Mouse (Mus musculus) hindbrain, embryonic 14.5 days (tissue): ENCODE results near the gene Tspan9. TPM values are rescaled to one million over a fixed set of nuclear protein-coding genes. Genes with fewer than 3 reads are reported as not detected.

Source experiments
- ATAC-seq: fragments of 200-750 bp; cut with Nextera tagmentation; 2 replicates; pipeline ENCODE4 v1.8.0; 2017; ENCODE audit warnings: moderate number of reproducible peaks, mild to moderate bottlenecking, moderate TSS enrichment, moderate library complexity; ENCODE audit not compliant: low FRiP score
- DNase-seq: peaks from one replicate; pipeline ENCODE4 v3.0.0-alpha.2; 2015; ENCODE audit warnings: low spot score
- H3K27ac ChIP-seq: fragments of 300-500 bp; sonication (generic); 2 replicates; pipeline ENCODE4 v1.5.1; 2014; ENCODE audit warnings: mild to moderate bottlenecking, moderate library complexity
- H3K27me3 ChIP-seq: fragments of 300-500 bp; sonication (generic); 2 replicates; pipeline ENCODE4 v1.6.1; 2014; ENCODE audit warnings: mild to moderate bottlenecking, low read length, mixed read lengths; ENCODE audit not compliant: control insufficient read depth, insufficient read depth
- H3K36me3 ChIP-seq: fragments of 300-500 bp; sonication (generic); replicated peaks from 2 replicates; pipeline ENCODE4 v1.6.1; 2014; ENCODE audit not compliant: control insufficient read depth, insufficient read depth
- H3K4me1 ChIP-seq: fragments of 300-500 bp; sonication (generic); replicated peaks from 2 replicates; pipeline ENCODE4 v1.6.1; 2014; ENCODE audit warnings: antibody characterized with exemption, low read length, mixed read lengths; ENCODE audit not compliant: control insufficient read depth, insufficient read depth
- H3K4me2 ChIP-seq: fragments of 300-500 bp; sonication (generic); replicated peaks from 2 replicates; pipeline ENCODE4 v1.6.1; 2014; ENCODE audit warnings: mild to moderate bottlenecking, moderate library complexity
- H3K4me3 ChIP-seq: fragments of 300-500 bp; sonication (generic); replicated peaks from 2 replicates; pipeline ENCODE4 v1.5.1; 2014; ENCODE audit warnings: mild to moderate bottlenecking, low read length
- H3K9ac ChIP-seq: fragments of 300-500 bp; sonication (generic); 2 replicates; pipeline ENCODE4 v1.6.1; 2014
- H3K9me3 ChIP-seq: fragments of 300-500 bp; sonication (generic); 2 replicates; pipeline ENCODE4 v1.6.1; 2016; ENCODE audit warnings: low read length; ENCODE audit not compliant: control insufficient read depth
- WGBS: fragments of 180-500 bp; shearing (Covaris S2); extraction: QIAGEN DNeasy Blood & Tissue Kit; methylation state at CpG from one replicate; pipeline ENCODE4 v1.1.7; 2014; 5-methylcytosine and 5-hydroxymethylcytosine counted together
- polyA plus RNA-seq: library from polyadenylated mRNA; unstranded; fragments of >200 nt; fragmentation: Nextera tagmentation; extraction: Ambion mirVana; gene quantifications from 2 replicates; pipeline ENCODE4 v1.2.1, GENCODE M21; 2014

The Tspan9 gene
- polyA plus RNA-seq, 1 experiment from 2014 or later, result 43.4 TPM

DNA sequence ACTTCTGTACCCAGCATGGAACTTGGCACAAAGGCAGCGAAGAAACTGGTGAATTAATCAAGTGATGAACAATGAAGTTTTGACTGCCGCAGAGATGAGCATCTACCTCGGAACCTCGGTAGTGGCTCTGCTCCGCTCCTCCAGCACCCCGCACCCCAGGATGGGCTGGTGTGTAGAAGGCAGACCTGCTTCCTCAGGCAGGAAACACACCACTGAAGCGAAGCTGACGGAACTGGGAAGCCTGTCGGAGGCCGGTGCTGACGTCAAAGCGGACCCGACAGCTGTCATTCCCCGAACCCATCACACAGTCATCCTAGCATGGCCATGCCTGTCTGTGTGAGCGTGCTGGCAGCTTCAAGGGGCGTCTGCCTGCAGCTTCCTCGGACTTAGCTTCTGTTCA lies 131.6 kb downstream of the Tspan9 start:
- 0 out of 2 replicates have a peak, but pooled peaks have one; percentile 18 for ATAC-seq
- DNase-seq, result no peak
- no peaks in the 10 kb centered on the region for H3K36me3 ChIP-seq
- H3K4me3 ChIP-seq, result no peak overlapping the region
- H3K27ac ChIP-seq, result no peak overlapping the region
- H3K9me3 ChIP-seq, result no peaks in the 10 kb centered on the region
- 60% methylated on average over 17 of the region's 17 CpGs for WGBS
- H3K4me2 ChIP-seq, result no peak overlapping the region
- H3K4me1 ChIP-seq, result peaks cover 30% of the 10 kb centered on the region
- H3K27me3 ChIP-seq, result no peaks in the 10 kb centered on the region
- H3K9ac ChIP-seq, result no peak overlapping the region; the same call in 1 of the 2 replicates

DNA sequence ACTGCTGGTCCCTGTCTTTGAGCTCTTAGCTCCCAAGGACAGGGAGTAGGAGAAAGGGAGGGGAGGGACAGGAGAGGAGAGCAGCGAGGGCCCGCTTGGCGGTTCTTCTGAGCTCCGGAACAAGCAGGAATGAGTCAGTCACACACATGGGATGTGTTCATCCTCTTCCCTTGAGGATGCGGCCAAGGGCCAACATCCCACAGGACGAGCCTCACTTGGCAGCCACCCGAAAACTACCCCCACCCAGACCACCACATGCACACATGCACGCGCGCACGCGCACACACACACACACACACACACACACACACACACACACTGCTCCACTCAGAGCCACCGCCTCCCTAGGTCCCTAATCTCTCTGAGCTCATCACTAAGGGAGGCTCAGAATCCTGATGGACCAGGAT lies 132.3 kb downstream of the Tspan9 start:
- ATAC-seq, result 0 out of 2 replicates have a peak, but pooled peaks have one; percentile 5
- Histone ChIP-seq H3K9me3 (no peaks in the 10 kb centered on the region), H3K36me3 (no peaks in the 10 kb centered on the region), H3K27ac (no peak overlapping the region), H3K9ac (no peak overlapping the region), H3K27me3 (no peaks in the 10 kb centered on the region), H3K4me1 (peaks cover 37% of the 10 kb centered on the region), H3K4me3 (no peak overlapping the region), H3K4me2 (no peak overlapping the region)
- 69% methylated on average over 13 of the region's 13 CpGs for WGBS
- no peak for DNase-seq

DNA sequence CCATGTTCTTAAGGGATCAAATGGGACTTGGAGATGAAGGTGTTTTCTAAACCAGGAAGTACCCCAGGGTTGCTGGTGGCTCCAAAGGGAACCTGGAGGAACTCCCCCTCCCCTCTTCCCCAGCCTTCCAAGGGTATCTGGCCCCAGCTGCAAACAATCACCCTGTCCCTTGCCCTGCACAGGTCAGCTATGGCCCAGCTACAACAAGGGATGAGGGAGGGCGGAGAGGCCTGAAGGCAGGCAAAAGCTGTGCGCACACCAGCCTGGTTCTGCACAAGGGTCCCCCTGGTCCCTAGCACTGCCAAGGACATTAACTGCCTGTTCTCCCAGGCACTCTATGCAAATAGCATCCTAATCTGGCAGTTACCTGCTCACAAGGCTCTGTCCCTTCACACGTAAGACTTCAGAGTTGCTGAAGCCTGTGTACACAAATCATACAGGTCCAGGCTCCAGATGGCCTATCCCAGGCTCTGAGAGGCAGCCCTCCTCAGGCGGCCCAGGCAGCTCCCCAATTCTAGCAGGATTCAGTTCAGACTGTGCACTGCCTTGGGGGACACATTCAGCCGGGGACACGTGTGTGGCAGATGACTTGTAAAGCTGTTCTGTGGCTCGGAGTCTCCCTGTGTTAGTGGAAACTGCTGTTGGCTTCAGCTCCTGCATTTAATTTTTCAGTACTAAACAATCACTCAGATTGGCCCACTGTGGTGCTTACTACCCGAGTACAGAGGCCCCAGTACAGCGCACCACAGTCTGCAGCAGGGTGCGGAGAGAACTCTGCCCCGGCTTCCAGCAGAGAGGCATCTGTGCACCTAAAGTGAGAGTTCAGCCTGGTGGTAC lies 133.0 kb downstream of the Tspan9 start:
- H3K27ac ChIP-seq, result no peak overlapping the region
- no peak overlapping the region for H3K9ac ChIP-seq
- 55% methylated on average over 11 of the region's 11 CpGs for WGBS
- H3K4me2 ChIP-seq, result no peak overlapping the region
- no peaks in the 10 kb centered on the region for H3K36me3 ChIP-seq
- no peak overlapping the region for H3K4me3 ChIP-seq
- H3K4me1 ChIP-seq, result peaks cover 35% of the 10 kb centered on the region
- ATAC-seq, result no peak
- H3K9me3 ChIP-seq, result no peaks in the 10 kb centered on the region
- H3K27me3 ChIP-seq, result no peaks in the 10 kb centered on the region
- no peak for DNase-seq

DNA sequence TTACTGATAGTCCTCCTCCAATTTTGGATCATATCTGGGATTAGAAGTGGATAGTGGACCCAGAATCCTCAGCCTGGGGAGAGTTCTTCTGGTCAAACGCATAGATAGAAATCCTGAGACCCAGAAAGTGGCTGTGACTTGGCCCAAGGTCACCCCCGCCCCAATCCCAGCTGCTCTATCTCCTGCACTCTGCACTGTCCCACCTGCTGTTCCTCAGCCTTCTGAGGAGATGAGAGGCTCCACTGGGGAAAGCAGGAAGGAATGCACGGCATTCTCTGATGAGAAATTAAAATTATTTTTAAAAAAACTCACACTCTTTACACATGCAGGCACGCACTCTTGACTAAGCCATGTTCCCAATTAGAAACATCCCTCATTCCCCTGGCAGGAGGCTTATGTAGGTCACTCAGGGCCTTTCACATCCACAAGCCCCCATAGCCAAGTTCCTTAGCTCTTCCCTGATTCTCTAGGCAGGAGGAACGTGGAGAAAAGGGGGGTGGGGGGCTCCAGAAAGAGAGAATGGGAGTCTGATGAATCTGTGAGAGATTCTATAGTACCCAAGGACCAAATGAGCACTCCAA lies 135.3 kb downstream of the Tspan9 start:
- no peak for DNase-seq
- H3K36me3 ChIP-seq, result no peaks in the 10 kb centered on the region
- H3K9ac ChIP-seq, result no peak overlapping the region
- WGBS, result 72% methylated on average over 5 of the region's 5 CpGs
- no peak overlapping the region for H3K4me3 ChIP-seq
- H3K4me2 ChIP-seq, result no peak overlapping the region
- no peak for ATAC-seq
- no peaks in the 10 kb centered on the region for H3K27me3 ChIP-seq
- peaks cover 36% of the 10 kb centered on the region for H3K4me1 ChIP-seq
- no peaks in the 10 kb centered on the region for H3K9me3 ChIP-seq
- no peak overlapping the region for H3K27ac ChIP-seq

DNA sequence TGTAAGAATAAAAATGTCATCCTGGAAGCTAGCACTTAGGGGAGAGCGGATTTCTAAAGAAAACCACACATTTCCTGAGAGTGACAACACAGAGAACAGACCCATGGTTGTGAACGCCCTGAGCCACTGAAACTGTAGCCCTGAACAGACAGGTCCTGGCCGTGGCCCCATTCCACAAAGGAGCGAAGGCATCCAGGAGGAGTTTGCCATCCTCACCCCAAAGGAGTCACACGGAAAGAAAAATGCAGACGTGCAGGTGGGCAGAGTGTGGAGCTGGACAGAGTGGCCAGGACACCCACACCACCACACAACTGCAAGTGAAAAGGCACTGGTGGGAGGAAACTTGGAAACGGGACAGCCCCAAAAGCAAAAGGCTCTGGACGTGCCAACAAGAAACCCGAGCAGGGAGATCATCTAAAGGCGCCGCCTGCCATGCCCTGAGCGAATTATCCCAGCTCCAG lies 136.1 kb downstream of the Tspan9 start:
- no peak overlapping the region for H3K9ac ChIP-seq
- ATAC-seq (no peak), DNase-seq (no peak)
- H3K36me3 ChIP-seq, result no peaks in the 10 kb centered on the region
- no peaks in the 10 kb centered on the region for H3K9me3 ChIP-seq
- peaks cover 34% of the 10 kb centered on the region for H3K4me1 ChIP-seq
- 71% methylated on average over 12 of the region's 12 CpGs for WGBS
- no peak overlapping the region for H3K27ac ChIP-seq
- H3K27me3 ChIP-seq, result no peaks in the 10 kb centered on the region
- no peak overlapping the region for H3K4me3 ChIP-seq
- H3K4me2 ChIP-seq, result no peak overlapping the region

DNA sequence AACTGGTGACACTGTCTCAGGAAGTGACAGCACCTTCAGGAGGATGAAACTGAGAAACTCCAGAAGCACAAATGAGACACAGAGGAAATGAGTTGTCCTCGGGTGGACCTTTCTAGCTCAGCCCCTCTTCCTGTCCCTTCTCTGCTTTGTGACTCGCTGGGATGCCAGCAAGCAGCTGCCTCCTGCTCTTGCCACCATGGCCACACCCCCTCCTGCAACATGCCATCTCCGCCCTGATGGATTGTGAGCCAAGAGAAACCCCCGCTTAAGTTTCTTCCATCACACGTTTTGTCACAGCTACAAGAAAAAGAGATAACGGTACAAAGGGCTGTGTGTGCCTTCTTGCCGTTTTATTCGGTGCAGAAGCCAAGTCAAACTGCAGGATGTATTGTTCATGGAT lies 137.2 kb downstream of the Tspan9 start:
- H3K9me3 ChIP-seq, result no peaks in the 10 kb centered on the region
- no peaks in the 10 kb centered on the region for H3K36me3 ChIP-seq
- H3K4me1 ChIP-seq, result peaks cover 26% of the 10 kb centered on the region
- H3K27me3 ChIP-seq, result no peaks in the 10 kb centered on the region
- H3K4me2 ChIP-seq, result no peak overlapping the region
- no peak overlapping the region for H3K9ac ChIP-seq
- WGBS, result 23% methylated on average over 8 of the region's 8 CpGs
- H3K4me3 ChIP-seq, result no peak overlapping the region
- ATAC-seq (no peak), DNase-seq (no peak)
- no peak overlapping the region for H3K27ac ChIP-seq

DNA sequence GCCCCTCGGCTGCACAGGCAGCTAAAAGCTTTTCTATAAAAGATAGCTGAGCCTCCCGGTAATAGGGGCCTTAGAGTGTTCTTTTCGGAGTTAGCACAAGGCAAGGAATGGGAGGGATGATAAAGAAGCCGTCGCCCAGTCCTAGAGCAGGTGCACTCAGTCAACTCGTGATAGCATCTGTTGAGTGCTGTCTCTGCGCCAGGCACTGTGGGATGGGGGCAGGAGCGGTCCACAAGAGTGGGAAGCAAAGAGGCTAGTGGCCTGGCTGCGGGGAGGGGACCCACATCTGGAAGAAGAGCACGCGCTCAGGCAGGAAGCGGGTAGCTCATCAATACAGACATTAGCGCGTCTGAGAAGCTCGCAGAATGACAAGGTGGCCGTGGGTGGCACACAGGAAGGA lies 138.8 kb downstream of the Tspan9 start:
- H3K36me3 ChIP-seq, result no peaks in the 10 kb centered on the region
- H3K4me3 ChIP-seq, result no peak overlapping the region
- H3K9me3 ChIP-seq, result no peaks in the 10 kb centered on the region
- H3K4me1 ChIP-seq, result peaks cover 23% of the 10 kb centered on the region; the same call in 1 of the 2 replicates
- DNase-seq (no peak), ATAC-seq (no peak)
- WGBS, result 71% methylated on average over 16 of the region's 16 CpGs
- H3K9ac ChIP-seq, result no peak overlapping the region
- no peak overlapping the region for H3K4me2 ChIP-seq
- no peak overlapping the region for H3K27ac ChIP-seq
- no peaks in the 10 kb centered on the region for H3K27me3 ChIP-seq

DNA sequence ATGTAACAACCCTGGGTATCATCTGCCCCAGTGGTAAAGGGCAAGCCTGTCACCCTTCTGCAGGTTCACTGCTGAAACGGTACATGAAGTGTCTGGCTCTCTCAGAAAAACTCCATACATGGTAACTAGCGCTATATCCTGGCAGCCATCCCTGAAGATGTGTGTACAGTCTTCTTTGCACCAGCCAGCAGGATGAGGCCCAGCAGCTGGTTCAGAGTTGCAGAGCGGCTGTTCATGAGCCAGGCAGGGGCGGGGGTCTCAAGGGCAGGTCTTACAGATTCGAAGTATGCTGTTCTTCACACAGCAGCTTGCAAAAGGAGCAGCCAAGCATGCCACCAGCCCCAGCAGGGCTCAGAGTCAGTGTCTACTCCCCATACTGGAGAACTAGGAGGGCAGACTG lies 139.9 kb downstream of the Tspan9 start:
- DNase-seq (no peak), ATAC-seq (no peak)
- Histone ChIP-seq H3K4me1 (peaks cover 23% of the 10 kb centered on the region; the same call in 1 of the 2 replicates), H3K27me3 (no peaks in the 10 kb centered on the region), H3K27ac (no peak overlapping the region), H3K36me3 (no peaks in the 10 kb centered on the region), H3K4me2 (no peak overlapping the region), H3K4me3 (no peak overlapping the region), H3K9ac (no peak overlapping the region), H3K9me3 (no peaks in the 10 kb centered on the region)
- 49% methylated on average over 5 of the region's 5 CpGs for WGBS

DNA sequence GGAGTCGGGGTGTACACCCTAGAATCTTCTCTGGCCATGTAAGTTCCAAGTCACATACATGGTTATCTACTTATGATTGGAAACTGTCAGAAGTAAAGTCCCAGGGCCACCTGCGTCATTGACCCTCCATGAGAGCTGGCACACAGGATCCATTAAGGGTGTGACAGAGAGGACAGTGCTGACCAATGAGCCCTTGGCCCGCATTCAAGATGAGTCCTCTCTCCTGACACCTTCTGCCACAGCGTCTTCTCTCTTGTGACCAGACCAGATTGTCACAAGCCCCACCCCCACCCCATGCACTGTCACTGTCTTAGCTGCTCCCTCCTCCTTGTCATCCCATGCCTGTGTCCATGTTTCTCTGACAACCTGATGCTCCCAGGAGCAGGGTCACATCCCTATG lies 140.7 kb downstream of the Tspan9 start:
- Histone ChIP-seq H3K4me3 (no peak overlapping the region), H3K27ac (no peak overlapping the region), H3K9me3 (no peaks in the 10 kb centered on the region), H3K4me2 (no peak overlapping the region), H3K36me3 (no peaks in the 10 kb centered on the region), H3K9ac (no peak overlapping the region), H3K4me1 (peaks cover 20% of the 10 kb centered on the region; the same call in 1 of the 2 replicates), H3K27me3 (no peaks in the 10 kb centered on the region)
- 86% methylated on average over 4 of the region's 4 CpGs for WGBS
- ATAC-seq (no peak), DNase-seq (no peak)
